Mouse (Mus musculus) MEL (cell line): ENCODE results near the gene Smarcd1. TPM values are rescaled to one million over a fixed set of nuclear protein-coding genes. Genes with fewer than 3 reads are reported as not detected.

Source experiments
- DNase-seq: peaks from one replicate; pipeline ENCODE4 v3.0.0; 2011; ENCODE audit warnings: low read depth, low spot score
- H3K27ac ChIP-seq: 2 replicates; pipeline ENCODE4 v1.5.1; 2012; ENCODE audit warnings: low read depth, mild to moderate bottlenecking, control low read depth, low read length, moderate library complexity; ENCODE audit not compliant: control insufficient read depth
- H3K27me3 ChIP-seq, 2 experiments: fragments of 150-350 bp in 1 of 2; sonication (generic) in 1 of 2; 2 replicates each; pipeline ENCODE4 v1.6.1; 2012; ENCODE audit warnings: low read length in 2 of 2, mild to moderate bottlenecking in 2 of 2, improper control_type of control experiment in 1 of 2, moderate library complexity in 1 of 2; ENCODE audit not compliant: insufficient read depth in 2 of 2, control insufficient read depth in 1 of 2
- H3K36me3 ChIP-seq, 2 experiments: 2 replicates each; pipeline ENCODE4 v1.6.1; 2012 to 2014; ENCODE audit warnings: low read length in 2 of 2, improper control_type of control experiment in 1 of 2, inconsistent platforms in 1 of 2, mild to moderate bottlenecking in 1 of 2; ENCODE audit not compliant: insufficient read depth in 2 of 2, control insufficient read depth in 1 of 2
- H3K4me1 ChIP-seq, 2 experiments: fragments of 150-350 bp in 1 of 2; sonication (generic) in 1 of 2; 2 replicates each; pipeline ENCODE4 v1.6.1; 2012; ENCODE audit warnings: low read length in 2 of 2, improper control_type of control experiment in 1 of 2, mild to moderate bottlenecking in 1 of 2; ENCODE audit not compliant: insufficient read depth in 2 of 2, control insufficient read depth in 1 of 2
- H3K4me3 ChIP-seq, 2 experiments: fragments of 150-350 bp in 1 of 2; sonication (generic) in 1 of 2; 2 replicates each; pipeline ENCODE4 v1.5.1; 2012; ENCODE audit warnings: low read depth in 2 of 2, low read length in 2 of 2, mild to moderate bottlenecking in 2 of 2, moderate library complexity in 2 of 2, control low read depth in 1 of 2, improper control_type of control experiment in 1 of 2; ENCODE audit not compliant: control insufficient read depth in 1 of 2, insufficient read depth in 1 of 2
- H3K79me2 ChIP-seq: 2 replicates; pipeline ENCODE4 v1.6.1; 2012; ENCODE audit warnings: mild to moderate bottlenecking, low read length, moderate library complexity; ENCODE audit not compliant: control insufficient read depth, poor library complexity, insufficient read depth
- H3K9ac ChIP-seq: 2 replicates; pipeline ENCODE4 v1.6.1; 2012; ENCODE audit warnings: low read depth, mild to moderate bottlenecking, control low read depth, low read length, moderate library complexity; ENCODE audit not compliant: control insufficient read depth, poor library complexity, severe bottlenecking
- H3K9me3 ChIP-seq: fragments of 150-350 bp; sonication (generic); replicated peaks from 2 replicates; pipeline ENCODE4 v1.6.1; 2012; ENCODE audit warnings: mild to moderate bottlenecking, low read length, improper control_type of control experiment, moderate library complexity; ENCODE audit not compliant: insufficient read depth
- CHD1 ChIP-seq: IDR thresholded peaks from 2 replicates; pipeline ENCODE4 v1.6.1; 2012; ENCODE audit warnings: low read depth, mild to moderate bottlenecking, inconsistent platforms, low read length, improper control_type of control experiment
- CHD2 ChIP-seq: IDR thresholded peaks from 2 replicates; pipeline ENCODE4 v1.6.1; 2011; ENCODE audit warnings: low read length, improper control_type of control experiment
- E2F4 ChIP-seq: IDR thresholded peaks from 2 replicates; pipeline ENCODE4 v1.6.1; 2011; ENCODE audit warnings: low read depth, low read length, improper control_type of control experiment, borderline replicate concordance
- EP300 ChIP-seq, 2 experiments: IDR thresholded peaks; 2 replicates each; pipeline ENCODE4 v1.6.1; 2011; ENCODE audit warnings: improper control_type of control experiment in 2 of 2, low read length in 2 of 2, low read depth in 1 of 2, mild to moderate bottlenecking in 1 of 2
- ETS1 ChIP-seq: IDR thresholded peaks from 2 replicates; pipeline ENCODE4 v1.6.1; 2012; ENCODE audit warnings: low read depth, mild to moderate bottlenecking, inconsistent platforms, low read length, improper control_type of control experiment, moderate library complexity
- GABPA ChIP-seq: IDR thresholded peaks from 2 replicates; pipeline ENCODE4 v1.6.1; 2012; ENCODE audit warnings: low read depth, mild to moderate bottlenecking, inconsistent platforms, low read length, improper control_type of control experiment, moderate library complexity
- GATA1 ChIP-seq: IDR thresholded peaks from 2 replicates; pipeline ENCODE4 v1.6.1; 2011; ENCODE audit warnings: low read depth, low read length, improper control_type of control experiment
- MAFK ChIP-seq: IDR thresholded peaks from 2 replicates; pipeline ENCODE4 v1.6.1; 2011; ENCODE audit warnings: low read depth, mild to moderate bottlenecking, low read length, improper control_type of control experiment, borderline replicate concordance
- MAZ ChIP-seq: IDR thresholded peaks from 2 replicates; pipeline ENCODE4 v1.6.1; 2012; ENCODE audit warnings: low read depth, mild to moderate bottlenecking, inconsistent platforms, low read length, improper control_type of control experiment
- MYB ChIP-seq: IDR thresholded peaks from 2 replicates; pipeline ENCODE4 v1.6.1; 2011; ENCODE audit warnings: mild to moderate bottlenecking, low read depth, low read length, improper control_type of control experiment
- MYC ChIP-seq: IDR thresholded peaks from 2 replicates; pipeline ENCODE4 v1.6.1; 2011; ENCODE audit warnings: low read depth, mild to moderate bottlenecking, low read length, improper control_type of control experiment, moderate library complexity
- POLR2A ChIP-seq, 2 experiments: IDR thresholded peaks; 2 replicates each; pipeline ENCODE4 v1.6.1; 2011 to 2012; ENCODE audit warnings: low read length in 2 of 2, mild to moderate bottlenecking in 2 of 2, control low read depth in 1 of 2, improper control_type of control experiment in 1 of 2, low read depth in 1 of 2, moderate library complexity in 1 of 2; ENCODE audit not compliant: control insufficient read depth in 1 of 2, insufficient read depth in 1 of 2, poor library complexity in 1 of 2
- RAD21 ChIP-seq: IDR thresholded peaks from 2 replicates; pipeline ENCODE4 v1.6.1; 2011; ENCODE audit warnings: mild to moderate bottlenecking, low read depth, low read length, improper control_type of control experiment
- SIN3A ChIP-seq: IDR thresholded peaks from 2 replicates; pipeline ENCODE4 v1.6.1; 2012; ENCODE audit warnings: low read length, improper control_type of control experiment, inconsistent platforms
- SMC3 ChIP-seq: IDR thresholded peaks from 2 replicates; pipeline ENCODE4 v1.6.1; 2011; ENCODE audit warnings: low read depth, low read length, improper control_type of control experiment
- TCF12 ChIP-seq: IDR thresholded peaks from 2 replicates; pipeline ENCODE4 v1.6.1; 2014; ENCODE audit warnings: low read depth, mild to moderate bottlenecking, inconsistent platforms, low read length, improper control_type of control experiment, moderate library complexity
- UBTF ChIP-seq: IDR thresholded peaks from 2 replicates; pipeline ENCODE4 v1.6.1; 2012; ENCODE audit warnings: low read depth, mild to moderate bottlenecking, inconsistent platforms, low read length, improper control_type of control experiment, moderate library complexity, borderline replicate concordance; ENCODE audit not compliant: insufficient read depth
- USF1 ChIP-seq: IDR thresholded peaks from 2 replicates; pipeline ENCODE4 v1.6.1; 2014; ENCODE audit warnings: low read depth, mild to moderate bottlenecking, inconsistent platforms, low read length, improper control_type of control experiment, moderate library complexity
- ZKSCAN1 ChIP-seq: IDR thresholded peaks from 2 replicates; pipeline ENCODE4 v1.6.1; 2012; ENCODE audit warnings: low read depth, mild to moderate bottlenecking, inconsistent platforms, low read length, improper control_type of control experiment, moderate library complexity
- ZMIZ1 ChIP-seq: IDR thresholded peaks from 2 replicates; pipeline ENCODE4 v1.6.1; 2012; ENCODE audit warnings: low read depth, mild to moderate bottlenecking, inconsistent platforms, low read length, improper control_type of control experiment, moderate library complexity
- ZNF384 ChIP-seq: IDR thresholded peaks from 2 replicates; pipeline ENCODE4 v1.6.1; 2012; ENCODE audit warnings: low read depth, mild to moderate bottlenecking, inconsistent platforms, low read length, improper control_type of control experiment
- polyA plus RNA-seq, 2 experiments: library from polyadenylated mRNA; stranded (reverse) in 1 of 2; unstranded in 1 of 2; fragments of >175 nt in 1 of 2; fragments of >200 nt in 1 of 2; gene quantifications; 2 replicates each; pipeline versions ENCODE4 v1.2.1 to v1.2.4; 2012; ENCODE audit warnings: low replicate concordance in 2 of 2, low read depth in 1 of 2; ENCODE audit not compliant: insufficient read length in 2 of 2, insufficient read depth in 1 of 2, missing spikeins in 1 of 2
- total RNA-seq: library from RNA; depleted of rRNA; stranded (reverse); fragments of 300-350 nt; gene quantifications from 2 replicates; pipeline ENCODE4 v1.2.3, GENCODE M21; 2012

Smarcd1 gene
- total and polyA plus RNA-seq, 3 experiments: 20.1 to 247 (median 72.5) TPM

DNA sequence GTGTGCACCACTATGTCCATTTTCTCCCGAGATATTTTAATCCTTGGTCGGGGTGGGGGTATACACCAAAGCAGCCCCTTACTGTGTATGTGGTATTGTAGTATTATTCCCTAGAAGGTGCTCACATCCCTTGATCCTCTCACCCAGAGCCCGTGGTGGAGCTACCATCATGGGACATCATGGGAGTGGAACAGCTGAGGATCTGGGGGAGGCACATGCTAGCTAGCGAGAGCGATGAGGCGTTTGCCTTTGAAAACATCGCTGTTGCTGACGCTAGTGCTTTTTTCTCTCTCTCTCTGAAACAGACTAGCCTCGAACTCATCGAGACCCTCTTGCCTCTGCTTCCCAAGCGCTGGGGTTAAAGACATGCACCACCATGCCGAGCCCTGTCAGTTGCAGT is 14.9 kb downstream of the Smarcd1 start:
- no peak overlapping the region for H3K9ac ChIP-seq
- TF ChIP-seq E2F4 (no peak), ETS1 (no peak), MAZ (no peak), GATA1 (no peak), MYC (no peak), SMC3 (no peak), RAD21 (no peak), USF1 (no peak), MAFK (no peak), POLR2A (IDR thresholded peaks at IDR 0.05; ENCODE audit: control insufficient read depth in 1 of 2, insufficient read depth in 1 of 2, low read depth in 1 of 2, low read length in 2 of 2, poor library complexity in 1 of 2) (no peak), CHD2 (no peak), MYB (no peak), ZNF384 (no peak), SIN3A (no peak), TCF12 (no peak), UBTF (no peak), GABPA (no peak), CHD1 (no peak), ZMIZ1 (no peak), EP300 (IDR thresholded peaks at IDR 0.05; ENCODE audit: low read depth in 1 of 2, low read length in 2 of 2) (no peak)
- no peak for DNase-seq
- no peak overlapping the region for H3K27ac ChIP-seq
- no peaks in the 10 kb centered on the region for H3K9me3 ChIP-seq
- peaks cover 0 to 10% of the 10 kb centered on the region in 2 experiments; a peak in 2 of 4 replicates for H3K36me3 ChIP-seq
- no peaks in the 10 kb centered on the region for H3K27me3 ChIP-seq
- H3K4me1 ChIP-seq: peaks cover 2 to 12% of the 10 kb centered on the region in 2 experiments
- no peak overlapping the region for H3K4me3 ChIP-seq
- no peaks in the 10 kb centered on the region for H3K79me2 ChIP-seq

- no peak for DNase-seq
- H3K4me3 ChIP-seq: no peak within 1 kb of the TSS
- no peak within 1 kb of the TSS for H3K9ac ChIP-seq
- peaks cover 0 to 10% of the 10 kb centered on the region in 2 experiments; a peak in 2 of 4 replicates for H3K36me3 ChIP-seq
- H3K79me2 ChIP-seq: no peaks in the 10 kb centered on the region
- peaks cover 2 to 12% of the 10 kb centered on the region in 2 experiments for H3K4me1 ChIP-seq
- no peak within 1 kb of the TSS for H3K27ac ChIP-seq
- no peak for TF ChIP-seq ZKSCAN1
- TF ChIP-seq, all 39 proteins: peak for 0
- Histone ChIP-seq H3K9me3 (no peaks in the 10 kb centered on the region), H3K27me3 (no peaks in the 10 kb centered on the region)
Measured at GRCm38 (mm10) chr15:99717386-99718334, 15.7 kb downstream of the Smarcd1 start, which contains the start of gene Gpd1. Gpd1 (plus strand) TSS chr15:99717515.
